Mouse (Mus musculus) liver, adult 2 months (tissue): Measurements from ENCODE around the gene Lipm.

Source experiments
- CTCF ChIP-seq: fragments of 200-500 bp; IDR thresholded peaks from 2 replicates; pipeline ENCODE4 v1.5.1; 2011; ENCODE audit warnings: low read depth, low read length, control low read depth
- POLR2A ChIP-seq: fragments of 200-500 bp; IDR thresholded peaks from 2 replicates; pipeline ENCODE4 v1.6.1; 2011; ENCODE audit warnings: low read length, control low read depth; ENCODE audit not compliant: insufficient read depth; ENCODE audit errors: extremely low read depth

GRCm38 (mm10) chr19:34064059-34064458, 36.7 kb upstream of the Lipm start:
- TF ChIP-seq CTCF (no peak), POLR2A (no peak)
